Mouse (Mus musculus): Measurements from ENCODE around the gene Mrpl23. TPM values are rescaled to one million over a fixed set of nuclear protein-coding genes. Genes with fewer than 3 reads are reported as not detected.
A peak's percentile ranks its signal among the peaks of the same experiment; 100 is the strongest.

Mrpl23 gene
- polyA plus RNA-seq, 1 experiment from 2014 or later: 25.1 TPM

- WGBS: 96% methylated on average over 9 of the region's 9 CpGs
- no peak for DNase-seq (ENCODE audit: low spot score)
- H3K36me3 ChIP-seq: no peaks in the 10 kb centered on the region
- H3K4me3 ChIP-seq: no peak overlapping the region
- H3K9me3 ChIP-seq: no peaks in the 10 kb centered on the region
- peak overlapping the region; percentile 95 for H3K27ac ChIP-seq
- no peaks in the 10 kb centered on the region for H3K27me3 ChIP-seq (ENCODE audit: insufficient read depth, poor library complexity, severe bottlenecking)
- H3K4me1 ChIP-seq: peaks cover 98% of the 10 kb centered on the region
Observed at GRCm38 (mm10) chr7:142558511-142559146, 26.1 kb downstream of the Mrpl23 start.

GRCm38 (mm10) chr7:142559651-142560175 is 27.2 kb downstream of the Mrpl23 start:
- no peaks in the 10 kb centered on the region for H3K9me3 ChIP-seq
- no peaks in the 10 kb centered on the region for H3K36me3 ChIP-seq
- no peaks in the 10 kb centered on the region for H3K27me3 ChIP-seq (ENCODE audit: insufficient read depth, poor library complexity, severe bottlenecking)
- no peak for DNase-seq (ENCODE audit: low spot score)
- H3K4me3 ChIP-seq: no peak overlapping the region
- 30% methylated on average over 5 of the region's 5 CpGs for WGBS
- H3K4me1 ChIP-seq: peaks cover 98% of the 10 kb centered on the region
- H3K27ac ChIP-seq: peak overlapping the region; percentile 95

GRCm38 (mm10) chr7:142560942-142561855 is 28.7 kb downstream of the Mrpl23 start:
- H3K4me1 ChIP-seq: peaks cover 98% of the 10 kb centered on the region
- no peaks in the 10 kb centered on the region for H3K9me3 ChIP-seq
- H3K27ac ChIP-seq: peak overlapping the region; percentile 95
- no peaks in the 10 kb centered on the region for H3K36me3 ChIP-seq
- DNase-seq (ENCODE audit: low spot score): peak; percentile 88
- WGBS: 11% methylated on average over 18 of the region's 18 CpGs
- H3K4me3 ChIP-seq: peak overlapping the region; percentile 28
- no peaks in the 10 kb centered on the region for H3K27me3 ChIP-seq (ENCODE audit: insufficient read depth, poor library complexity, severe bottlenecking)

- no peak for DNase-seq (ENCODE audit: low spot score)
- Histone ChIP-seq H3K9me3 (no peaks in the 10 kb centered on the region), H3K27ac (peak overlapping the region; percentile 95), H3K27me3 (ENCODE audit: insufficient read depth, poor library complexity, severe bottlenecking) (no peaks in the 10 kb centered on the region), H3K36me3 (no peaks in the 10 kb centered on the region), H3K4me1 (peaks cover 99% of the 10 kb centered on the region), H3K4me3 (no peak overlapping the region)
- 71% methylated on average over 4 of the region's 4 CpGs for WGBS
Observed at GRCm38 (mm10) chr7:142561856-142562404, 29.4 kb downstream of the Mrpl23 start.

GRCm38 (mm10) chr7:142563168-142563567 is 30.7 kb downstream of the Mrpl23 start:
- no peak for DNase-seq (ENCODE audit: low spot score)
- Histone ChIP-seq H3K4me1 (peaks cover 99% of the 10 kb centered on the region), H3K27me3 (ENCODE audit: insufficient read depth, poor library complexity, severe bottlenecking) (no peaks in the 10 kb centered on the region), H3K9me3 (no peaks in the 10 kb centered on the region), H3K27ac (peak overlapping the region; percentile 95), H3K36me3 (no peaks in the 10 kb centered on the region), H3K4me3 (no peak overlapping the region)
- 27% methylated on average over 6 of the region's 6 CpGs for WGBS

GRCm38 (mm10) chr7:142564955-142565643 is 32.6 kb downstream of the Mrpl23 start:
- DNase-seq (ENCODE audit: low spot score): no peak
- H3K27ac ChIP-seq: peak overlapping the region; percentile 95
- H3K4me3 ChIP-seq: no peak overlapping the region
- H3K36me3 ChIP-seq: no peaks in the 10 kb centered on the region
- H3K9me3 ChIP-seq: no peaks in the 10 kb centered on the region
- peaks cover 99% of the 10 kb centered on the region for H3K4me1 ChIP-seq
- no peaks in the 10 kb centered on the region for H3K27me3 ChIP-seq (ENCODE audit: insufficient read depth, poor library complexity, severe bottlenecking)
- WGBS: 45% methylated on average over 11 of the region's 11 CpGs

- H3K27ac ChIP-seq: peak overlapping the region; percentile 95
- no peaks in the 10 kb centered on the region for H3K27me3 ChIP-seq (ENCODE audit: insufficient read depth, poor library complexity, severe bottlenecking)
- 75% methylated on average over 9 of the region's 9 CpGs for WGBS
- H3K4me1 ChIP-seq: peaks cover 99% of the 10 kb centered on the region
- no peak overlapping the region for H3K4me3 ChIP-seq
- H3K9me3 ChIP-seq: no peaks in the 10 kb centered on the region
- no peak for DNase-seq (ENCODE audit: low spot score)
- H3K36me3 ChIP-seq: no peaks in the 10 kb centered on the region
Observed at GRCm38 (mm10) chr7:142566512-142566911, 34.0 kb downstream of the Mrpl23 start.

GRCm38 (mm10) chr7:142568985-142569384 is 36.5 kb downstream of the Mrpl23 start:
- no peaks in the 10 kb centered on the region for H3K27me3 ChIP-seq (ENCODE audit: insufficient read depth, poor library complexity, severe bottlenecking)
- DNase-seq (ENCODE audit: low spot score): no peak
- no peaks in the 10 kb centered on the region for H3K36me3 ChIP-seq
- H3K4me3 ChIP-seq: no peak overlapping the region
- WGBS: 35% methylated on average over 8 of the region's 8 CpGs
- peak overlapping the region; percentile 95 for H3K27ac ChIP-seq
- peaks cover 99% of the 10 kb centered on the region for H3K4me1 ChIP-seq
- H3K9me3 ChIP-seq: no peaks in the 10 kb centered on the region

- Histone ChIP-seq H3K4me1 (peaks cover 98% of the 10 kb centered on the region), H3K36me3 (no peaks in the 10 kb centered on the region), H3K9me3 (no peaks in the 10 kb centered on the region), H3K27me3 (ENCODE audit: insufficient read depth, poor library complexity, severe bottlenecking) (no peaks in the 10 kb centered on the region), H3K4me3 (no peak overlapping the region), H3K27ac (peak overlapping the region; percentile 95)
- WGBS: 67% methylated on average over 9 of the region's 9 CpGs
- no peak for DNase-seq (ENCODE audit: low spot score)
Observed at GRCm38 (mm10) chr7:142570565-142570964, 38.1 kb downstream of the Mrpl23 start.

GRCm38 (mm10) chr7:142571458-142572220 is 39.2 kb downstream of the Mrpl23 start:
- Histone ChIP-seq H3K9me3 (no peaks in the 10 kb centered on the region), H3K36me3 (peaks cover 9% of the 10 kb centered on the region), H3K27ac (peak overlapping the region; percentile 95), H3K4me3 (peak overlapping the region; percentile 0; the same call in 1 of the 2 replicates), H3K4me1 (peaks cover 99% of the 10 kb centered on the region), H3K27me3 (ENCODE audit: insufficient read depth, poor library complexity, severe bottlenecking) (no peaks in the 10 kb centered on the region)
- whole genome bisulfite sequencing: 43% methylated on average over 16 of the region's 16 CpGs
- DNase-seq (ENCODE audit: low spot score): no peak

- H3K36me3 ChIP-seq: peaks cover 11% of the 10 kb centered on the region
- 32% methylated on average over 7 of the region's 7 CpGs for WGBS
- H3K9me3 ChIP-seq: no peaks in the 10 kb centered on the region
- H3K27me3 ChIP-seq (ENCODE audit: insufficient read depth, poor library complexity, severe bottlenecking): no peaks in the 10 kb centered on the region
- H3K27ac ChIP-seq: peak overlapping the region; percentile 95
- H3K4me1 ChIP-seq: peaks cover 97% of the 10 kb centered on the region
- H3K4me3 ChIP-seq: peak overlapping the region; percentile 0; the same call in 1 of the 2 replicates
- no peak for DNase-seq (ENCODE audit: low spot score)
Observed at GRCm38 (mm10) chr7:142572343-142572742, 39.9 kb downstream of the Mrpl23 start.

GRCm38 (mm10) chr7:142572992-142573391 is 40.5 kb downstream of the Mrpl23 start:
- no peak overlapping the region for H3K4me3 ChIP-seq
- no peak for DNase-seq (ENCODE audit: low spot score)
- H3K27ac ChIP-seq: peak overlapping the region; percentile 95
- peaks cover 11% of the 10 kb centered on the region for H3K36me3 ChIP-seq
- no peaks in the 10 kb centered on the region for H3K27me3 ChIP-seq (ENCODE audit: insufficient read depth, poor library complexity, severe bottlenecking)
- WGBS: 13% methylated on average over 6 of the region's 6 CpGs
- H3K4me1 ChIP-seq: peaks cover 97% of the 10 kb centered on the region
- H3K9me3 ChIP-seq: no peaks in the 10 kb centered on the region

Data from heart, embryonic 10.5 days (tissue).